Mouse (Mus musculus) MEL (cell line): ENCODE measurements at regions not wholly inside any gene's neighbourhood (a gene's known extent, or its start where the extent isn't known, plus 50 kb on each side); places are given as distances from the start of the nearest gene placed in this dataset.

Experiments used
- CTCF ChIP-seq, 3 experiments: IDR thresholded peaks in 2 of 3; conservative IDR thresholded peaks in 1 of 3; 2 replicates each; pipeline ENCODE4 v1.5.1; 2011 to 2012; ENCODE audit warnings: low read length in 3 of 3, low read depth in 2 of 3, mild to moderate bottlenecking in 2 of 3, improper control_type of control experiment in 1 of 3, inconsistent platforms in 1 of 3, mixed read lengths in 1 of 3, moderate library complexity in 1 of 3; ENCODE audit not compliant: control insufficient read depth in 1 of 3, insufficient read depth in 1 of 3, poor library complexity in 1 of 3, severe bottlenecking in 1 of 3
- ELF1 ChIP-seq: IDR thresholded peaks from 2 replicates; pipeline ENCODE4 v1.6.1; 2014; ENCODE audit warnings: low read depth, mild to moderate bottlenecking, inconsistent platforms, low read length, improper control_type of control experiment, moderate library complexity
- KAT2A ChIP-seq: conservative IDR thresholded peaks from 2 replicates; pipeline ENCODE4 v1.6.1; 2012; ENCODE audit warnings: low read depth, low read length, improper control_type of control experiment, inconsistent platforms
- MEF2A ChIP-seq: IDR thresholded peaks from 2 replicates; pipeline ENCODE4 v1.6.1; 2014; ENCODE audit warnings: low read depth, mild to moderate bottlenecking, inconsistent platforms, low read length, improper control_type of control experiment; ENCODE audit not compliant: poor library complexity, insufficient replicate concordance, severe bottlenecking; ENCODE audit errors: extremely low read depth
- POLR2A ChIP-seq, 2 experiments: IDR thresholded peaks; 2 replicates each; pipeline ENCODE4 v1.6.1; 2011 to 2012; ENCODE audit warnings: low read length in 2 of 2, mild to moderate bottlenecking in 2 of 2, control low read depth in 1 of 2, improper control_type of control experiment in 1 of 2, low read depth in 1 of 2, moderate library complexity in 1 of 2; ENCODE audit not compliant: control insufficient read depth in 1 of 2, insufficient read depth in 1 of 2, poor library complexity in 1 of 2

DNA sequence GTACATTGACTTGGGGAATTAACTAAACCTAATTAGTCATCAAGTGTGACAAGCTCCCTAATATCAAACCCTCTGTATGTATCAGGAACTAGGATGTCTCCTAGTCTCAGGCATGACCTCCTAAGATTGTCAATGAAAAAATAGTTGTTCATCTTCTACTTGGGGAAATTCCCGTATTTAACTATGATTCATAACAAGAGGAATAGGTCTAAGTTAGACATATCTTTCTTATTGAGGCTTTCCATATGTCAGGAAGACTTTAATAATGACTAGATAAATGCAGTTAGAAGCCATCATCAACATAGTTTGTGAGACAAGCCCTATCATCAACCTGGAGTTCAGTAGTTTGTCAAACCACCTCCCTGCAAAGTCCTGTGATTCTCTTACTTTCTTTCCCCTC, 934.4 kb upstream of the Sel1l start:
- TF ChIP-seq POLR2A (IDR thresholded peaks at IDR 0.05; ENCODE audit: control insufficient read depth in 1 of 2, insufficient read depth in 1 of 2, low read depth in 1 of 2, low read length in 2 of 2, poor library complexity in 1 of 2) (no peak), CTCF (IDR thresholded peaks at IDR 0.05 in 2 of 3, conservative IDR thresholded peaks at IDR 0.05 in 1 of 3; ENCODE audit: control insufficient read depth in 1 of 3, insufficient read depth in 1 of 3, low read depth in 2 of 3, low read length in 3 of 3, poor library complexity in 1 of 3, severe bottlenecking in 1 of 3) (no peak), ELF1 (no peak), MEF2A (no peak), KAT2A (no peak)
